Mouse (Mus musculus): ENCODE data around the gene Ccdc92. TPM values are rescaled to one million over a fixed set of nuclear protein-coding genes. Genes with fewer than 3 reads are reported as not detected.

Ccdc92 gene
- polyA plus RNA-seq, 1 experiment from 2014 or later: 5.3 TPM

- Histone ChIP-seq H3K27me3 (ENCODE audit: control insufficient read depth, insufficient read depth, low read length) (no peaks in the 10 kb centered on the region), H3K4me2 (ENCODE audit: low read depth, low read length) (no peak overlapping the region), H3K9me3 (replicated peaks; ENCODE audit: control insufficient read depth, low read length) (no peaks in the 10 kb centered on the region), H3K4me1 (ENCODE audit: control insufficient read depth, insufficient read depth, low read length) (peaks cover 11% of the 10 kb centered on the region), H3K4me3 (replicated peaks; ENCODE audit: low read length) (no peak overlapping the region), H3K9ac (ENCODE audit: low read length) (0 out of 2 replicates have a peak overlapping the region, but pooled peaks have one; percentile 6), H3K27ac (ENCODE audit: low read length) (no peak overlapping the region), H3K36me3 (ENCODE audit: control insufficient read depth, insufficient read depth, low read length) (no peaks in the 10 kb centered on the region)
- WGBS: 38% methylated on average over 7 of the region's 8 CpGs
- no peak for ATAC-seq (ENCODE audit: insufficient read depth, low FRiP score)
Observed at GRCm38 (mm10) chr5:124896135-124896534, 33.9 kb upstream of the Ccdc92 start.

DNA sequence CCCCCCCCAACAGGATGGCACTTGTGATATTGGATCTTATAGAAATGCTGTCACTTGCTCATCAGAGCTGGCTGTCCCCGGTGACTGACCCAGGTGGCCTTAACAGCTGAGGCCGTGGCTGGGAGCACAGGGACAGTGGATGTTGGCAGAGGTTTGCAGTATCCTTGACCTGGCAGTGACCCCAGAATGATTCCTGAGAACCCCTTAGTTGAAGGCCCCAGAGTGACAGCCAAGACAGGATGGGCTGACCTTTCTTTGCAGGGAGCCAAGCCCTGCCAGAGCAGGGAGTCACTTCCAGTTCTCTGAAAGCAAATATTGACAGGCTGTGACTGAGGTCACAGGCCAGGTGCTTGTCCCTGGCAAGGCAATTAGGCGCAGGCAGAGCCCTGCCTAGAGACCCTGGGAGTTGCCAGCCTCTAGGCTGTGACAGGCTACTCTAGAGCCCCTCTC, 29.7 kb upstream of the Ccdc92 start:
- no peak overlapping the region for H3K4me3 ChIP-seq (replicated peaks; ENCODE audit: low read length)
- H3K27me3 ChIP-seq (ENCODE audit: control insufficient read depth, insufficient read depth, low read length): no peaks in the 10 kb centered on the region
- H3K4me2 ChIP-seq (ENCODE audit: low read depth, low read length): no peak overlapping the region
- no peaks in the 10 kb centered on the region for H3K9me3 ChIP-seq (replicated peaks; ENCODE audit: control insufficient read depth, low read length)
- no peaks in the 10 kb centered on the region for H3K36me3 ChIP-seq (ENCODE audit: control insufficient read depth, insufficient read depth, low read length)
- 0 out of 2 replicates have a peak, but pooled peaks cover 4% of the 10 kb centered on the region for H3K4me1 ChIP-seq (ENCODE audit: control insufficient read depth, insufficient read depth, low read length)
- peak; percentile 34; the same call in 1 of the 2 replicates for ATAC-seq (ENCODE audit: insufficient read depth, low FRiP score)
- H3K9ac ChIP-seq (ENCODE audit: low read length): no peak overlapping the region
- 37% methylated on average over 3 of the region's 3 CpGs for WGBS
- H3K27ac ChIP-seq (ENCODE audit: low read length): no peak overlapping the region

- Histone ChIP-seq H3K4me2 (ENCODE audit: low read depth, low read length) (no peak overlapping the region), H3K36me3 (ENCODE audit: control insufficient read depth, insufficient read depth, low read length) (no peaks in the 10 kb centered on the region), H3K4me1 (ENCODE audit: control insufficient read depth, insufficient read depth, low read length) (no peaks in the 10 kb centered on the region), H3K27ac (ENCODE audit: low read length) (no peak overlapping the region), H3K4me3 (replicated peaks; ENCODE audit: low read length) (no peak overlapping the region), H3K27me3 (ENCODE audit: control insufficient read depth, insufficient read depth, low read length) (no peaks in the 10 kb centered on the region), H3K9ac (ENCODE audit: low read length) (no peak overlapping the region), H3K9me3 (replicated peaks; ENCODE audit: control insufficient read depth, low read length) (no peaks in the 10 kb centered on the region)
- WGBS: 93% methylated on average over 8 of the region's 8 CpGs
- no peak for ATAC-seq (ENCODE audit: insufficient read depth, low FRiP score)
Observed at GRCm38 (mm10) chr5:124888661-124889060, 26.4 kb upstream of the Ccdc92 start.

- Histone ChIP-seq H3K36me3 (ENCODE audit: control insufficient read depth, insufficient read depth, low read length) (no peaks in the 10 kb centered on the region), H3K27ac (ENCODE audit: low read length) (no peak overlapping the region), H3K9me3 (replicated peaks; ENCODE audit: control insufficient read depth, low read length) (no peaks in the 10 kb centered on the region), H3K4me1 (ENCODE audit: control insufficient read depth, insufficient read depth, low read length) (no peaks in the 10 kb centered on the region), H3K4me2 (ENCODE audit: low read depth, low read length) (no peak overlapping the region), H3K9ac (ENCODE audit: low read length) (no peak overlapping the region), H3K4me3 (replicated peaks; ENCODE audit: low read length) (no peak overlapping the region), H3K27me3 (ENCODE audit: control insufficient read depth, insufficient read depth, low read length) (no peaks in the 10 kb centered on the region)
- 92% methylated on average over 6 of the region's 6 CpGs for WGBS
- ATAC-seq (ENCODE audit: insufficient read depth, low FRiP score): no peak
Observed at GRCm38 (mm10) chr5:124883877-124884276, 21.7 kb upstream of the Ccdc92 start.

DNA sequence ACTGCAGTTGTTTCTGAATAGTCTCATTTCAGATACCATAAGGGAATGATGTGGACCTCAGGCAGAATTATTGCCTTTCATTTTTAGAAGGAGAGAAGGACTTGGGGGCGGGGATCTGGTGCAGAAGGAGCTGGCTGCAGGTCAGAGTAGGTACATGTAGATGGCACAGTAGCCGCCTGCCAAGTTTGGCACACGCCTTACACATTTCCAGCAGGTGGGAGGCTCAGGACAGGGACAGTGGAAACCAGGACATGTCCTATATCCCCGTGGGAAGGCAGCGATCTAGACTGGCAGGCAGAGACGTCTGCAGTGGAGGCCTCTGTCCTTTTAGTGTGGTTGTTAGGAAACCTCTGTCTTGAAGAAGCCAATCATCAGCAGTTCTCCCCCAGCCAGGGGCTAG, 17.6 kb upstream of the Ccdc92 start:
- H3K4me1 ChIP-seq (ENCODE audit: control insufficient read depth, insufficient read depth, low read length): no peaks in the 10 kb centered on the region
- no peaks in the 10 kb centered on the region for H3K27me3 ChIP-seq (ENCODE audit: control insufficient read depth, insufficient read depth, low read length)
- no peak for ATAC-seq (ENCODE audit: insufficient read depth, low FRiP score)
- no peak overlapping the region for H3K4me3 ChIP-seq (replicated peaks; ENCODE audit: low read length)
- no peak overlapping the region for H3K9ac ChIP-seq (ENCODE audit: low read length)
- no peaks in the 10 kb centered on the region for H3K36me3 ChIP-seq (ENCODE audit: control insufficient read depth, insufficient read depth, low read length)
- no peak overlapping the region for H3K27ac ChIP-seq (ENCODE audit: low read length)
- no peaks in the 10 kb centered on the region for H3K9me3 ChIP-seq (replicated peaks; ENCODE audit: control insufficient read depth, low read length)
- no peak overlapping the region for H3K4me2 ChIP-seq (ENCODE audit: low read depth, low read length)
- 82% methylated on average over 6 of the region's 6 CpGs for WGBS

- H3K9me3 ChIP-seq (replicated peaks; ENCODE audit: control insufficient read depth, low read length): no peaks in the 10 kb centered on the region
- H3K27me3 ChIP-seq (ENCODE audit: control insufficient read depth, insufficient read depth, low read length): no peaks in the 10 kb centered on the region
- WGBS: 87% methylated on average over 4 of the region's 4 CpGs
- no peak for ATAC-seq (ENCODE audit: insufficient read depth, low FRiP score)
- no peak overlapping the region for H3K27ac ChIP-seq (ENCODE audit: low read length)
- no peaks in the 10 kb centered on the region for H3K36me3 ChIP-seq (ENCODE audit: control insufficient read depth, insufficient read depth, low read length)
- no peak overlapping the region for H3K4me2 ChIP-seq (ENCODE audit: low read depth, low read length)
- no peaks in the 10 kb centered on the region for H3K4me1 ChIP-seq (ENCODE audit: control insufficient read depth, insufficient read depth, low read length)
- H3K4me3 ChIP-seq (replicated peaks; ENCODE audit: low read length): no peak overlapping the region
- no peak overlapping the region for H3K9ac ChIP-seq (ENCODE audit: low read length)
Observed at GRCm38 (mm10) chr5:124879251-124879650, 17.0 kb upstream of the Ccdc92 start.

- no peaks in the 10 kb centered on the region for H3K9me3 ChIP-seq (replicated peaks; ENCODE audit: control insufficient read depth, low read length)
- H3K27ac ChIP-seq (ENCODE audit: low read length): no peak overlapping the region
- H3K4me3 ChIP-seq (replicated peaks; ENCODE audit: low read length): no peak overlapping the region
- no peaks in the 10 kb centered on the region for H3K36me3 ChIP-seq (ENCODE audit: control insufficient read depth, insufficient read depth, low read length)
- no peak overlapping the region for H3K9ac ChIP-seq (ENCODE audit: low read length)
- no peak overlapping the region for H3K4me2 ChIP-seq (ENCODE audit: low read depth, low read length)
- H3K4me1 ChIP-seq (ENCODE audit: control insufficient read depth, insufficient read depth, low read length): peaks cover 29% of the 10 kb centered on the region
- H3K27me3 ChIP-seq (ENCODE audit: control insufficient read depth, insufficient read depth, low read length): no peaks in the 10 kb centered on the region
- 82% methylated on average over 6 of the region's 6 CpGs for WGBS
- ATAC-seq (ENCODE audit: insufficient read depth, low FRiP score): no peak
Observed at GRCm38 (mm10) chr5:124873890-124874601, 11.8 kb upstream of the Ccdc92 start.

- Histone ChIP-seq H3K4me3 (replicated peaks; ENCODE audit: low read length) (no peak overlapping the region), H3K9ac (ENCODE audit: low read length) (no peak overlapping the region), H3K9me3 (replicated peaks; ENCODE audit: control insufficient read depth, low read length) (no peaks in the 10 kb centered on the region), H3K4me2 (ENCODE audit: low read depth, low read length) (no peak overlapping the region), H3K36me3 (ENCODE audit: control insufficient read depth, insufficient read depth, low read length) (no peaks in the 10 kb centered on the region), H3K27ac (ENCODE audit: low read length) (no peak overlapping the region), H3K27me3 (ENCODE audit: control insufficient read depth, insufficient read depth, low read length) (no peaks in the 10 kb centered on the region), H3K4me1 (ENCODE audit: control insufficient read depth, insufficient read depth, low read length) (peaks cover 29% of the 10 kb centered on the region)
- 78% methylated on average over 3 of the region's 3 CpGs for WGBS
- no peak for ATAC-seq (ENCODE audit: insufficient read depth, low FRiP score)
Observed at GRCm38 (mm10) chr5:124873096-124873495, 10.9 kb upstream of the Ccdc92 start.

DNA sequence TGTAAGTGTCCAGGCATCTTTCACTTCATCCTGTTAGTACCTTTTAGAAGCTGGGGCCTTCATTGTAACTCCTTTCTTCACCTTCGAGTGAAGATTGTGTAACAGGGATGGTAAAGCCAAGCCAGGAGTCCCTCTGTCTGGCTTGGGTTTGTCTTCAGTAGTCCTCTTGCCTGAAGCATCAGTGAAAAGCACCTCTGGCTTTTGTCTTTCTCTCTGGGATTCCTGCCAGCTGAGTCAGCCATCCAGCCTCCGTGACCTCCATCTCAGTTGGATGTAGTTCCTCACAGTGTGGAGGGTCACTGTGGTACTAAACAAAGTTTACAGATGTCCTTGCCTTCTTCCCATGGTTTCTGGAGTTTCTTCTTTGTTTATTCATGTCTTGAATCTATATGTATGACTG, 9.8 kb upstream of the Ccdc92 start:
- Histone ChIP-seq H3K4me2 (ENCODE audit: low read depth, low read length) (no peak overlapping the region), H3K4me3 (replicated peaks; ENCODE audit: low read length) (no peak overlapping the region), H3K4me1 (ENCODE audit: control insufficient read depth, insufficient read depth, low read length) (peaks cover 29% of the 10 kb centered on the region), H3K9ac (ENCODE audit: low read length) (no peak overlapping the region), H3K36me3 (ENCODE audit: control insufficient read depth, insufficient read depth, low read length) (no peaks in the 10 kb centered on the region), H3K9me3 (replicated peaks; ENCODE audit: control insufficient read depth, low read length) (no peaks in the 10 kb centered on the region), H3K27me3 (ENCODE audit: control insufficient read depth, insufficient read depth, low read length) (no peaks in the 10 kb centered on the region), H3K27ac (ENCODE audit: low read length) (peak overlapping the region; percentile 31; the same call in 1 of the 2 replicates)
- ATAC-seq (ENCODE audit: insufficient read depth, low FRiP score): peak; percentile 35; the same call in 1 of the 2 replicates
- 37% methylated on average over 2 of the region's 2 CpGs for WGBS
